Mouse (Mus musculus) pancreas, adult 10 weeks (tissue): Measurements from ENCODE around the gene Zfp169. TPM values are rescaled to one million over a fixed set of nuclear protein-coding genes. Genes with fewer than 3 reads are reported as not detected.

Experiments used
- polyA plus RNA-seq: library from polyadenylated mRNA; stranded (reverse); fragments of 350-450 nt; fragmentation: Illumina TruSeq; extraction: RNeasy Lipid Tissue Mini Kit (QIAGEN cat#74804); gene quantifications from one replicate; pipeline ENCODE4 v1.2.3, GENCODE M21; 2015; ENCODE audit warnings: low read depth, low replicate concordance; ENCODE audit not compliant: insufficient read depth

Gene Zfp169
- 1.1 TPM for polyA plus RNA-seq

GRCm38 (mm10) chr13:48513003-48513929, at the start of gene Zfp169, which contains the start of gene A830005F24Rik:
Zfp169 (minus strand) TSS chr13:48513451.
A830005F24Rik (plus strand) TSS chr13:48513570.

Other genes starting within 250 kb of the Zfp169 start
- not detected for gene A830005F24Rik, start 119 bp upstream of the Zfp169 start, polyA plus RNA-seq
- gene Ptpdc1, start 112.2 kb upstream of the Zfp169 start, polyA plus RNA-seq: 2.2 TPM
- 3.0 TPM for gene Barx1, start 149.5 kb upstream of the Zfp169 start, polyA plus RNA-seq